Mouse (Mus musculus) liver, embryonic 15.5 days (tissue): ENCODE measurements at regions not wholly inside any gene's neighbourhood (a gene's known extent, or its start where the extent isn't known, plus 50 kb on each side); places are given as distances from the start of the nearest gene placed in this dataset.

Experiments used
- ATAC-seq: fragments of 200-750 bp; cut with Nextera tagmentation; 2 replicates; pipeline ENCODE4 v1.8.0; 2017; ENCODE audit warnings: moderate number of reproducible peaks, mild to moderate bottlenecking, moderate library complexity; ENCODE audit not compliant: insufficient read depth
- H3K27ac ChIP-seq: fragments of 300-500 bp; sonication (generic); replicated peaks from 2 replicates; pipeline ENCODE4 v1.5.1; 2015; ENCODE audit warnings: mild to moderate bottlenecking, inconsistent platforms
- H3K27me3 ChIP-seq: fragments of 300-500 bp; sonication (generic); 2 replicates; pipeline ENCODE4 v1.6.1; 2015; ENCODE audit warnings: mild to moderate bottlenecking, inconsistent platforms
- H3K36me3 ChIP-seq: fragments of 300-500 bp; sonication (generic); replicated peaks from 2 replicates; pipeline ENCODE4 v1.6.1; 2015; ENCODE audit warnings: moderate library complexity, mild to moderate bottlenecking, inconsistent platforms
- H3K4me1 ChIP-seq: fragments of 300-500 bp; sonication (generic); replicated peaks from 2 replicates; pipeline ENCODE4 v1.6.1; 2015; ENCODE audit warnings: inconsistent platforms
- H3K4me2 ChIP-seq: fragments of 300-500 bp; sonication (generic); 2 replicates; pipeline ENCODE4 v1.6.1; 2015; ENCODE audit warnings: moderate library complexity, mild to moderate bottlenecking, inconsistent platforms
- H3K4me3 ChIP-seq: fragments of 300-500 bp; sonication (generic); replicated peaks from 2 replicates; pipeline ENCODE4 v1.5.1; 2015; ENCODE audit warnings: mild to moderate bottlenecking, inconsistent platforms
- H3K9ac ChIP-seq: fragments of 300-500 bp; sonication (generic); 2 replicates; pipeline ENCODE4 v1.6.1; 2015; ENCODE audit warnings: moderate library complexity, mild to moderate bottlenecking, inconsistent platforms
- H3K9me3 ChIP-seq: fragments of 300-500 bp; sonication (generic); replicated peaks from 2 replicates; pipeline ENCODE4 v1.6.1; 2016; ENCODE audit warnings: inconsistent platforms
- WGBS: fragments of 180-500 bp; shearing (Covaris S2); methylation state at CpG from one replicate; pipeline ENCODE4 v1.1.7; 2015; ENCODE audit warnings: mixed read lengths; ENCODE audit not compliant: insufficient replicate concordance; 5-methylcytosine and 5-hydroxymethylcytosine counted together

DNA sequence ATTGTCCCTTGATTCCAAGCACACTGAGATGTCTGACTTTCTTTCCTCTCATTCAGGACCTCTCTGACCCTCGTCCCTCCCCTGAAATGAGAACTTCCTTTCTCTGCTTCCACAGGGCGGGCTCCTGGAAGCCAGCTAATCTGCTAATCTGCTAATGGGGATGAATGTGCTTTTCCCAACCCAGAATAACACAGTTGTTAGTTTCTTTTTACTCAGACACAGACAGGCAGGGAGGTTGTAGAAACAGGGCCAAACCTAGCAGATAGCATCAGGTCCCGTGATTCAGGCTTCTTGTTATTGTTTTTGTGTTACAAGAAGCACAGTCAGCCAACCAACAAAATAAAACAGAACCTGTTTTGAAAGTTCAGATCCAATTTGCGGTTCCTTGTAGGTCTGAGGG lies 137.0 kb downstream of the 1500009L16Rik start:
- Histone ChIP-seq H3K9me3 (no peaks in the 10 kb centered on the region), H3K27ac (no peak overlapping the region), H3K4me1 (no peaks in the 10 kb centered on the region), H3K4me3 (no peak overlapping the region), H3K36me3 (no peaks in the 10 kb centered on the region), H3K27me3 (no peaks in the 10 kb centered on the region), H3K4me2 (no peak overlapping the region), H3K9ac (no peak overlapping the region)
- ATAC-seq = no peak
- 43% methylated on average over 4 of the region's 4 CpGs for WGBS

GRCm38 (mm10) chr10:83861574-83862190 lies 139.0 kb downstream of the 1500009L16Rik start:
- H3K27me3 ChIP-seq = no peaks in the 10 kb centered on the region
- 56% methylated on average over 5 of the region's 5 CpGs for WGBS
- no peaks in the 10 kb centered on the region for H3K36me3 ChIP-seq
- H3K9ac ChIP-seq = no peak overlapping the region
- H3K9me3 ChIP-seq = no peaks in the 10 kb centered on the region
- no peak for ATAC-seq
- H3K4me3 ChIP-seq = no peak overlapping the region
- H3K4me2 ChIP-seq = no peak overlapping the region
- H3K4me1 ChIP-seq = no peaks in the 10 kb centered on the region
- no peak overlapping the region for H3K27ac ChIP-seq

DNA sequence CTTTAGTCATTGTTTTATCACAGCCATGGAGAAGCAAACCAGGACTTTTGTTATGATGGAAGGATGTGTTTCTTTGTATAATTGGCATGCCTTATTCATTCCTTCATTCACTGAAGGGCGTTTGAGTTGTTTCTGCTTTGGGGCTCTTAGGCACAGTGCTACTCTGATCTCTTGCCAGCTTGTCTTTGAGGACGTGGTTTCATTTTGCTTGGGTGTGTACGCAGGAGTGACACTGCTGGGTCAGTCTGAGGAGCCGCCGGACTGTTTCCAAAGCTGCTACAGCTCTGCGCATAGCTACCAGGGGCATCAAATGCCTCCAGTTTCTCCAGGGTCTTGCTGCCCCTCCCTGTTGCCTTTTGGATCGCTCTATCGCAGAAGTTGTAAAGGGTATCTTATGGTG lies 141.9 kb downstream of the 1500009L16Rik start:
- ATAC-seq = no peak
- H3K27ac ChIP-seq = no peak overlapping the region
- no peaks in the 10 kb centered on the region for H3K36me3 ChIP-seq
- H3K4me2 ChIP-seq = no peak overlapping the region
- no peak overlapping the region for H3K4me3 ChIP-seq
- H3K9ac ChIP-seq = no peak overlapping the region
- no peaks in the 10 kb centered on the region for H3K27me3 ChIP-seq
- no peaks in the 10 kb centered on the region for H3K4me1 ChIP-seq
- H3K9me3 ChIP-seq = no peaks in the 10 kb centered on the region
- WGBS = 69% methylated on average over 8 of the region's 8 CpGs

GRCm38 (mm10) chr10:83865929-83866328 lies 143.3 kb downstream of the 1500009L16Rik start:
- H3K4me3 ChIP-seq = no peak overlapping the region
- 22% methylated on average over 5 of the region's 5 CpGs for WGBS
- no peaks in the 10 kb centered on the region for H3K27me3 ChIP-seq
- no peak overlapping the region for H3K27ac ChIP-seq
- ATAC-seq = no peak
- no peak overlapping the region for H3K9ac ChIP-seq
- H3K9me3 ChIP-seq = no peaks in the 10 kb centered on the region
- H3K4me1 ChIP-seq = no peaks in the 10 kb centered on the region
- H3K4me2 ChIP-seq = no peak overlapping the region
- H3K36me3 ChIP-seq = no peaks in the 10 kb centered on the region

DNA sequence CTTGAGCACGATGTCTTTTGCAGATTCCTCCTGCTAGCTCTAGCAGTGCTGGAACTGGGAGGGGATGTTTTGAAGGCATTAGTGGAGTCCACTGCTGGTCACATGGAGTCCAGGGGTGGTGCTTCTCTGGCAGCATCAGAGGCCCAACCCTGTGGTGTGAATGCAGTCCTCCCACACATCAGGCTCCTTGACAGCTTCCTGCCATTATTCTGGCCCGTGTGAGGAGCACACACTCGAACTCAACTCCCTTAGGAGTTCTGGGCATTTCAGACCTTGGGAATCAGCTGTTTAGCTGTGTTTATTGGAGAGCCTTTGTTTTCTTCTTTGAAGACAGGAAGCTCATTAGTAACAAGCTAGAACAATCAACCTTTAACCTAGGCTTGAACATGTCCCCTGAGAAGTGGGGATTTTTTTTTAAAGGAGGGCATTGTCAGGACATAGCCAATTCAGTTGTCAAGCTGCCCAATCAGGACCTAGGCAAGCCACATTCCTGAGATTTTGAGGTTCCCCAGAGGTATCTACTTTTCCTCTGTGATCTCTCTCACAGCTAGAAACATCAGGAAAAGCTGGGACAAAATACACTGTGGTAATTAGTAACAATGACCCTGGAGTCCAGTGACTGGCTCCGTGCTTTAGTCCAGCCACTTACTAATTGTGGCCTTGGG lies 149.2 kb downstream of the 1500009L16Rik start:
- WGBS = 25% methylated on average over 4 of the region's 4 CpGs
- no peaks in the 10 kb centered on the region for H3K9me3 ChIP-seq
- no peaks in the 10 kb centered on the region for H3K36me3 ChIP-seq
- no peak overlapping the region for H3K9ac ChIP-seq
- H3K27ac ChIP-seq = no peak overlapping the region
- H3K4me1 ChIP-seq = no peaks in the 10 kb centered on the region
- no peak overlapping the region for H3K4me3 ChIP-seq
- no peak for ATAC-seq
- H3K27me3 ChIP-seq = no peaks in the 10 kb centered on the region
- H3K4me2 ChIP-seq = no peak overlapping the region

DNA sequence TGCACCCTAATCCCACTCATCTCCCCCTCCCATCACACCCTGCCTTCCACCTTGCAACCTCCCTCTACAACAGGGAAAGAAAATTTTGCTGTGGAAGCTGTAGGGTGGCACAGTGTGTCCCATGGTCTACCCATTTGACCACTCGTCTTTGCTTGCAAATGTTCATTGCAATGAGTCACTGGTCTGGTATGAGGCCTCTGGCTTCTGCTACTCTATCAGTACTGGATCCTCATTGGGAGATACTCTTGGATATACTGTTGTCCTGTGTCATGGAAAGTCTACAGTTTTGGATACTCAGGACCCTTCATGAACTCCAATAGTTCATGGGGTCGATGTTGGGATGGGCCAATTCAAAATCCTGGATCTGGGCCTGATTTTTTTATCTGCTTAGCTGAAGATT lies 156.1 kb downstream of the 1500009L16Rik start:
- Histone ChIP-seq H3K27me3 (no peaks in the 10 kb centered on the region), H3K9ac (no peak overlapping the region), H3K4me2 (no peak overlapping the region), H3K4me1 (no peaks in the 10 kb centered on the region), H3K36me3 (no peaks in the 10 kb centered on the region), H3K9me3 (no peaks in the 10 kb centered on the region), H3K4me3 (no peak overlapping the region), H3K27ac (no peak overlapping the region)
- no peak for ATAC-seq
- 59% methylated on average over 2 of the region's 2 CpGs for WGBS

- 69% methylated on average over 17 of the region's 17 CpGs for WGBS
- H3K36me3 ChIP-seq = no peaks in the 10 kb centered on the region
- H3K27me3 ChIP-seq = no peaks in the 10 kb centered on the region
- H3K4me1 ChIP-seq = no peaks in the 10 kb centered on the region
- H3K27ac ChIP-seq = no peak overlapping the region
- H3K4me3 ChIP-seq = no peak overlapping the region
- no peak overlapping the region for H3K4me2 ChIP-seq
- H3K9ac ChIP-seq = no peak overlapping the region
- H3K9me3 ChIP-seq = no peaks in the 10 kb centered on the region
- no peak for ATAC-seq
These were observed 159.6 kb downstream of the 1500009L16Rik start for GRCm38 (mm10) chr10:83882119-83882890.

- H3K4me3 ChIP-seq = no peak overlapping the region
- WGBS = 69% methylated on average over 1 of the region's 1 CpGs
- no peaks in the 10 kb centered on the region for H3K4me1 ChIP-seq
- no peaks in the 10 kb centered on the region for H3K36me3 ChIP-seq
- no peaks in the 10 kb centered on the region for H3K9me3 ChIP-seq
- H3K4me2 ChIP-seq = no peak overlapping the region
- no peak overlapping the region for H3K27ac ChIP-seq
- ATAC-seq = no peak
- H3K27me3 ChIP-seq = no peaks in the 10 kb centered on the region
- no peak overlapping the region for H3K9ac ChIP-seq
These were observed 160.2 kb downstream of the 1500009L16Rik start for GRCm38 (mm10) chr10:83882891-83883185.

DNA sequence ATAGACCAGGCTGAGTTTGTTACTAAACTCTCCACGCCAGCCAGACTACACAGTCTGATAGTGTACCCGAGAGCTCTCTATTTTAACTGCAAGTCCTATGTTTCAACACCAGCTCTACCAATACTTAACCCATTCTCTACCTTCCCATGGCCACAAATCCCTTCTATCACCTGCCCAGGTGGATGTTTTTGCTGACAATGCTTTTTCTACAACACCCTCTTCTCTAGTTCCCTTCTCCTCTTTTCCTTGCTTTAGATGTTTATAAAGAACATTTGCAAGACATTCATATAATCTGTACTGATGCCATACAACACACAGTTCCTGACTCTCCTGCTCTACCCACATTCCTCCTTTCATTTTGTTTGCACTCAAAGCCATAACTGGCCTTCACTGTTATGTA lies 161.9 kb downstream of the 1500009L16Rik start:
- no peaks in the 10 kb centered on the region for H3K4me1 ChIP-seq
- WGBS = 67% methylated on average over 2 of the region's 2 CpGs
- no peak for ATAC-seq
- no peak overlapping the region for H3K4me3 ChIP-seq
- H3K9ac ChIP-seq = no peak overlapping the region
- no peaks in the 10 kb centered on the region for H3K27me3 ChIP-seq
- H3K27ac ChIP-seq = no peak overlapping the region
- no peak overlapping the region for H3K4me2 ChIP-seq
- no peaks in the 10 kb centered on the region for H3K9me3 ChIP-seq
- H3K36me3 ChIP-seq = no peaks in the 10 kb centered on the region

GRCm38 (mm10) chr10:83888587-83888986 lies 165.9 kb downstream of the 1500009L16Rik start:
- Histone ChIP-seq H3K4me1 (no peaks in the 10 kb centered on the region), H3K4me2 (no peak overlapping the region), H3K36me3 (no peaks in the 10 kb centered on the region), H3K9ac (no peak overlapping the region), H3K27me3 (no peaks in the 10 kb centered on the region), H3K4me3 (no peak overlapping the region), H3K9me3 (no peaks in the 10 kb centered on the region), H3K27ac (no peak overlapping the region)
- no peak for ATAC-seq
- 64% methylated on average over 6 of the region's 6 CpGs for WGBS

DNA sequence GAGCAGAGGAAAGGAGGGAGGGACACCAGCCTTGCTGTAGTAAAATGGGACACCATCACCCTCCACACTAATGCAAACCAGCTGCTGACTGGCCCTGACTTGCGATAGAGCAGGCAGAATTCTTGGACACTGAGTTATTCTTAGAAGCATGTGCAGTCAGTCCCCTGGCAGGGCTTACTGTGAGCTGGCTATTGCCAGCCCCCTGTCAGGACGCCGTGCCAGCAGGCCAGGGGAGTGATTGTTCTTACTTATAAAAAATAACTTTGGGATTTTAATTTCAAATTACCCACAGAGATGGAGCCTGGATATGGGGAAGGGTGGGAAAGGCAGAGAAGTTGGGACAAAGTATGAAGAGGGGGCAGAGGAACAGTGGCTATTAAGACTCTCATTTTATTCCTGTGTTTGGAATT lies 173.1 kb downstream of the 1500009L16Rik start:
- no peaks in the 10 kb centered on the region for H3K36me3 ChIP-seq
- no peak overlapping the region for H3K4me2 ChIP-seq
- no peaks in the 10 kb centered on the region for H3K27me3 ChIP-seq
- ATAC-seq = no peak
- no peak overlapping the region for H3K9ac ChIP-seq
- no peak overlapping the region for H3K4me3 ChIP-seq
- WGBS = 56% methylated on average over 3 of the region's 3 CpGs
- no peak overlapping the region for H3K27ac ChIP-seq
- H3K9me3 ChIP-seq = no peaks in the 10 kb centered on the region
- no peaks in the 10 kb centered on the region for H3K4me1 ChIP-seq
